Mouse (Mus musculus): ENCODE results near the gene Syndig1. TPM values are rescaled to one million over a fixed set of nuclear protein-coding genes. Genes with fewer than 3 reads are reported as not detected.

Syndig1 gene
- not detected for polyA plus RNA-seq (2014; fragmentation: Illumina TruSeq; extraction: RNeasy Lipid Tissue Mini Kit (QIAGEN cat#74804); ENCODE audit: low read depth, low replicate concordance)

GRCm38 (mm10) chr2:149828911-149829310 is at the start of gene Syndig1:
Gene Syndig1 (plus strand): TSS chr2:149829211.

GRCm38 (mm10) chr2:149830536-149831458 is 1.8 kb downstream of the Syndig1 start, which contains the start of gene C530025M09Rik:
Gene C530025M09Rik (minus strand): TSS chr2:149831213.

Other genes with a start within 250 kb of the Syndig1 start
- gene C530025M09Rik, start 2.0 kb downstream of the Syndig1 start, polyA plus RNA-seq (2014; fragmentation: Illumina TruSeq; extraction: RNeasy Lipid Tissue Mini Kit (QIAGEN cat#74804); ENCODE audit: low read depth, low replicate concordance) = not detected

Data from liver, adult 10 weeks (tissue).